Mouse (Mus musculus) kidney, embryonic 15.5 days (tissue): ENCODE results near the gene Unc13d. TPM values are rescaled to one million over a fixed set of nuclear protein-coding genes. Genes with fewer than 3 reads are reported as not detected.
"Not testable (repeated sequence)": the region's sequence is repeated elsewhere in the genome, so short reads cannot be mapped to it uniquely, and the experiment has no call there.

Experiments used
- ATAC-seq: fragments of 200-750 bp; cut with Nextera tagmentation; replicated peaks from 2 replicates; pipeline ENCODE4 v1.8.0; 2017; ENCODE audit warnings: moderate TSS enrichment; ENCODE audit not compliant: low FRiP score
- H3K27ac ChIP-seq: fragments of 300-500 bp; sonication (generic); 2 replicates; pipeline ENCODE4 v1.5.1; 2015; ENCODE audit warnings: mild to moderate bottlenecking, inconsistent platforms
- H3K27me3 ChIP-seq: fragments of 300-500 bp; sonication (generic); 2 replicates; pipeline ENCODE4 v1.6.1; 2015; ENCODE audit warnings: inconsistent platforms
- H3K36me3 ChIP-seq: fragments of 300-500 bp; sonication (generic); 2 replicates; pipeline ENCODE4 v1.6.1; 2015; ENCODE audit warnings: inconsistent platforms
- H3K4me1 ChIP-seq: fragments of 300-500 bp; sonication (generic); 2 replicates; pipeline ENCODE4 v1.6.1; 2015; ENCODE audit warnings: inconsistent platforms
- H3K4me2 ChIP-seq: fragments of 300-500 bp; sonication (generic); 2 replicates; pipeline ENCODE4 v1.6.1; 2015; ENCODE audit warnings: moderate library complexity, mild to moderate bottlenecking, inconsistent platforms
- H3K4me3 ChIP-seq: fragments of 300-500 bp; sonication (generic); replicated peaks from 2 replicates; pipeline ENCODE4 v1.5.1; 2015; ENCODE audit warnings: mild to moderate bottlenecking, inconsistent platforms
- H3K9ac ChIP-seq: fragments of 300-500 bp; sonication (generic); 2 replicates; pipeline ENCODE4 v1.6.1; 2015; ENCODE audit warnings: mild to moderate bottlenecking, inconsistent platforms
- H3K9me3 ChIP-seq: fragments of 300-500 bp; sonication (generic); replicated peaks from 2 replicates; pipeline ENCODE4 v1.6.1; 2016; ENCODE audit warnings: inconsistent platforms
- WGBS: fragments of 180-500 bp; shearing (Covaris S2); methylation state at CpG from one replicate; pipeline ENCODE4 v1.1.7; 2015; ENCODE audit warnings: mixed read lengths; 5-methylcytosine and 5-hydroxymethylcytosine counted together
- polyA plus RNA-seq: library from polyadenylated mRNA; unstranded; fragments of >200 nt; fragmentation: Nextera tagmentation; extraction: Ambion mirVana; gene quantifications from 2 replicates; pipeline ENCODE4 v1.2.1, GENCODE M21; 2015

Unc13d gene
- polyA plus RNA-seq, 1 experiment from 2014 or later, result 1.5 TPM

DNA sequence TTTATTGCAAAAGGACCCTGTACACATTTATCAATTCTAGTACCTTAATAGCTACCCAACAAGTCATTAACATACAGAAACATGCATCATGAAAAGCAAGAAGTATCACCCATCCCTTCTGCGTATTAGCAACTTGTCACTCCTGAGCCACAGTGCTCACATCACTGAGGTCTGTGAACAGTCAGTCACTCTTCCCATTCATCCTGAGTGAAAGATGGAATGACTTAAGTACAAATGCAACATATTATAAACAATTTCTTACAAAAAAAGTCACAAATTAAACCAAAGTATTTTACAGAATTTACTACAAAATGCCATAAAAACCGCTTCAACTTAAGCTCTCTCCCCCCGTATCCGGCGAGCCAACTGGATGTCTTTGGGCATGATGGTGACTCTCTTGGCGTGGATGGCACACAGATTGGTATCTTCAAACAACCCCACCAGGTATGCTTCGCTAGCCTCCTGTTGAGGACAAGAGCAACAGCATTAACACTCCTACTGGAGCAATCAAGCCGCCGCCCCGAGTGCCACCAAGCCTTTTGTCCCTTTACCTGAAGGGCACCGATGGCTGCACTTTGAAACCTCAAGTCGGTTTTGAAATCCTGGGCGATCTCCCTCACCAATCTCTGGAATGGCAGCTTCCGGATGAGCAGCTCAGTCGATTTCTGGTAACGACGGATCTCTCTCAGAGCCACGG, 54.5 kb downstream of the Unc13d start:
- WGBS, result 4% methylated on average over 18 of the region's 18 CpGs
- ATAC-seq, result not testable (repeated sequence)
- H3K4me3 ChIP-seq, result peak overlapping the region; percentile 97

DNA sequence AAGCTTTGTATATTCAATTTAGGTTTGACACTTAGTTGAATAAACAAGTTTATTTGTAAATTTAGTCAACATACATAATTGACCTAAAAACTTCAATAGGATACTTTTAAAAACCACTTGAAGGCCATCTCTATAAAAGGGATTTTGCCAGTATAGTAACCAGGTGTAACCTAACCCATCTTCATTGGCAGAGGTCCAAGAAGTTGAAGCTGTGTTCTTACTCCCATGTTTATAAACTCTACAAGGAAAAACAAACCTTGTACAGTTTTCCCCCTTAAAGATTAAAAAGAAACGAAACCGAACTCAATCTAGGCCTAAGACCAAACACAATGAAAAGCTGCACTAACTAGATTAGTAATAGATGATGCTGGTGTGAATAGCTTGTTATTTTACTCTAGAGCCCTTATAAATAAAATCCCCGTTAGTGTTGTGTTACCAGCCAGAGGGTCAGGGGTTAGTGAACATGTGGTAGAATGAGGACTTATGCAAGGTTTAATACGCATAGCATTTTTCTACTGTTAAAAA, 55.4 kb downstream of the Unc13d start:
- Histone ChIP-seq H3K4me1 (peaks cover 9% of the 10 kb centered on the region; the same call in 1 of the 2 replicates), H3K9ac (0 out of 2 replicates have a peak overlapping the region, but pooled peaks have one; percentile 3), H3K27ac (no peak overlapping the region), H3K4me3 (peak overlapping the region; percentile 97), H3K9me3 (no peaks in the 10 kb centered on the region), H3K4me2 (peak overlapping the region; percentile 53), H3K36me3 (peaks cover 15% of the 10 kb centered on the region), H3K27me3 (no peaks in the 10 kb centered on the region)
- no peak for ATAC-seq
- 58% methylated on average over 4 of the region's 4 CpGs for WGBS

More for the DNA sequence above, 54.5 kb downstream of the Unc13d start:
- peak overlapping the region; percentile 53 for H3K4me2 ChIP-seq
- not testable (repeated sequence) for H3K4me1 ChIP-seq, H3K27me3 ChIP-seq, H3K9me3 ChIP-seq
- H3K27ac ChIP-seq, result peak overlapping the region; percentile 100
- H3K9ac ChIP-seq, result peak overlapping the region; percentile 100
- peaks cover 15% of the 10 kb centered on the region for H3K36me3 ChIP-seq

DNA sequence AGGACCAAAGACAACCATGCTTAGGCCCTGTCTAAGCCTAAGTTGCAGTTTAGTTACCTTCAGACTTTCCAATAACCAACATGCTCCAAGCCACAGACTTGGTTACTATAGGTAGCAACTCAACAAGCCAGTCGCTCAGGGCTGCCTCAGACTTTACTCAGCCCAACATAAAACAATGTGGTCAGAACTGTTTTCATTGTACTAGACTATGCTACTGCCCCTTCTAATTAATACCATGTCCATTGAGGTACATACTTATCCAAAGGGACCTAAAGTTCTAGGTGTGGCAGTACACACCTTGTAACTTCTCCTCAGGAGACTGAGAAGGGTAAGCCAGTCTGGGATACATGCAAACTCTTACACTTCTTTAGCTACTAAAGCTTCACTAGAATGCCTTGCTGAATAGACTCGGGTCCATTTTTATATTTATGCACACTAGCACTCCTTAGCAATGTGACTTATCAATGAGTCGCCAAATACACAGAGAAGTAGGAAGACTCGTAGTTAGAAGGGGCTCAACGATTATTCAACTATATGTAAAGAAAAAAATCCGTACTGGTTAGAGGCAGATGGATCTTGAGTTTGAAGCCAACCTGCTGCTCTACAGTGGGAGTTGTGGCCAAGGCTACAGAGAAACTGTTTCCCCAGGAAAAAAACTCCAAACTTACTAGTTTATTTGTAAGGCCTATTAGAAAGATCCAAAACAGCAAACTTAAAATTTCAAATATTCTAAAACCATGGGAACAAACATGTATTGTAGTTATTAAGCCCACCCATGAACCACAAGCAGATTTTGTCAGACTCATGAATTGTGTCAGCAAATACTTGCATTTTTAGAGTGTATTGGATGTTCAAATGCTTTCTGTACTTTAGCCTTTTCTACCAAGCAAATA, 56.2 kb downstream of the Unc13d start:
- Histone ChIP-seq H3K4me1 (peaks cover 9% of the 10 kb centered on the region; the same call in 1 of the 2 replicates), H3K4me3 (peak overlapping the region; percentile 97), H3K27ac (peak overlapping the region; percentile 11; the same call in 1 of the 2 replicates), H3K27me3 (no peaks in the 10 kb centered on the region), H3K9me3 (no peaks in the 10 kb centered on the region), H3K9ac (no peak overlapping the region), H3K36me3 (peaks cover 15% of the 10 kb centered on the region), H3K4me2 (peak overlapping the region; percentile 53)
- WGBS, result 80% methylated on average over 6 of the region's 6 CpGs
- ATAC-seq, result no peak

DNA sequence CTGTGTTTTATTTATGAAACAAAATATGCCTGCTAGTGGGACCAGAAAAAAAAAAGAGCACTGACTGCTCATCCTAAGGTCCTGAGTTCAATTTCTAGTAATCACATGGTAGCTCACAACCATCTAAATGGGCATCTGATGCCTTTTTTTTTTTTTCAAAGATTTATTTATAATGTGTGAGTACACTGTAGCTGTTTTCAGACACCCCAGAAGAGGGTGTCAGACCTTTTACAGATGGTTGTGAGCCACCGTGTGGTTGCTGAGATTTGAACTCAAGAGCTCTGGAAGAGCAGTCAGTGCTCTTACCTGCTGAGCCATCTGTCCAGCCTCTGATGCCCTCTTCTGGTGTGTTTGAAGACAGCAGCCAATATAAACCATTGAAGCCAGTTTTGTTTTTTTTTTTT, 57.2 kb downstream of the Unc13d start:
- Histone ChIP-seq H3K9ac (no peak overlapping the region), H3K9me3 (no peaks in the 10 kb centered on the region), H3K4me1 (peaks cover 9% of the 10 kb centered on the region; the same call in 1 of the 2 replicates), H3K27ac (peak overlapping the region; percentile 45), H3K36me3 (peaks cover 15% of the 10 kb centered on the region), H3K4me2 (no peak overlapping the region), H3K4me3 (no peak overlapping the region), H3K27me3 (no peaks in the 10 kb centered on the region)
- no peak for ATAC-seq
- WGBS, result 50% methylated on average over 1 of the region's 1 CpGs

DNA sequence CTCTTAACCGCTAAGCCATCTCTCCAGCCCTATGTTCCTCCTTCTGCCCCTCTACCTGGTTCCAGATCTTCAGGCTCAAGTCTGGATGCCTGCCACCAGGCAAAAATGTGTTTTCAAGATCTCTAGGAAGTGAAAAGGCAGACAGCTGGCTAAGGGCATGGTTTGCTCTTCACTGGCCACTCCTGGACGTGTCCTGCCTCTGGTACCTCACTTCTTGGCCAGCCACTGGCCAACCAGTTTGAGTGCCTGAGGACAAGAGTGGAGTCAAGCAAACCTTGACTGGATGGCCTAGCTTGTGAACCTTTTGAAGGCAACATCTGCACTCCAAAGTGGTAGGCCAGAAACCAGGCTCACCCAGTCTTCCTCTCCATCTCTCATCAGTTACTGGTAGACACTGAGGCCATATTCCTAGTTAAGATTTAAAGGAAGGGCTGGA, 57.8 kb downstream of the Unc13d start:
- no peak for ATAC-seq
- no peak overlapping the region for H3K9ac ChIP-seq

DNA sequence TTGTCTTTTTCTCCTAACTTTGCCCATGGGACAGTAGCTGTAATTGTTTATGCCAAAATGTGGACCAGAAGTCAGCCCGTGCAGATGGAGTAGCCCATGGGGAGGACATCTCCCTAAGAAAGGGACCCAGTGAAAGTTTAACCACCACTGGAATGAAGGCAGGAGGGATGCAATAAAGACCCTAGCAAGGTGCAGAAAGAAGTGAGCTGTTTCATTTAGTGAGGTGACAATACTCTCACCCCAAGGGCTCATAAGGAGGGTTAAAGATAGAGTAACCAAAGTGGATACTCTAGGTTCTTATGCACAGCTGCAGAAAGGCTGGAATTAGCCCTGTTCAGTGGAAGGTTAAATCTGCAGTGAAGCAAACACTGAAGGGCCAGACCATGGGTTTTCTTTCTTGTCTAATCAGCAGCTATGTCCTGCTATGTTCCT, 58.4 kb downstream of the Unc13d start:
- no peak for ATAC-seq
- peak overlapping the region; percentile 10; the same call in 1 of the 2 replicates for H3K27ac ChIP-seq
- peaks cover 15% of the 10 kb centered on the region for H3K36me3 ChIP-seq
- H3K4me2 ChIP-seq, result no peak overlapping the region
- H3K9ac ChIP-seq, result no peak overlapping the region
- H3K4me1 ChIP-seq, result peaks cover 9% of the 10 kb centered on the region; the same call in 1 of the 2 replicates
- WGBS, result 30% methylated on average over 1 of the region's 1 CpGs
- no peaks in the 10 kb centered on the region for H3K27me3 ChIP-seq
- no peaks in the 10 kb centered on the region for H3K9me3 ChIP-seq
- no peak overlapping the region for H3K4me3 ChIP-seq

More for the DNA sequence above, 57.8 kb downstream of the Unc13d start:
- no peaks in the 10 kb centered on the region for H3K27me3 ChIP-seq
- H3K9me3 ChIP-seq, result no peaks in the 10 kb centered on the region
- no peak overlapping the region for H3K4me3 ChIP-seq
- no peak overlapping the region for H3K4me2 ChIP-seq
- peak overlapping the region; percentile 45 for H3K27ac ChIP-seq
- peaks cover 15% of the 10 kb centered on the region for H3K36me3 ChIP-seq
- peaks cover 9% of the 10 kb centered on the region; the same call in 1 of the 2 replicates for H3K4me1 ChIP-seq
- WGBS, result 77% methylated on average over 2 of the region's 2 CpGs

DNA sequence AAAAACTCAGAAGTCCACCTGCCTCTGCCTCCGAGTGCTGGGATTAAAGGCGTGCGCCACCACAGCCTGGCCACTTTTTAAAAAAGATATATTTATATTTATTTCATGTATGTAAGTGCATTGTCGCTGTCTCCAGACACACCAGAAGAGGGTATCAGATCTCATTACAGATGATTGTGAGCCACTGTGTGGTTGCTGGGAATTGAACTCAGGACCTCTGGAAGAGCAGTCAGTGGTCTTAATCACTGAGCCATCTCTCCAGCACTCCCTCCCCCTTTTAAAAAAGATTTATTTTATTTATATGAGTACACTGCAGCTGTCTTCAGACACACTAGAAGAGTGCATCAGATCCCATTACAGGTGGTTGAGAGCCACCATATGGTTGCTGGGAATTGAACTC, 58.9 kb downstream of the Unc13d start:
- H3K4me3 ChIP-seq, ATAC-seq: not testable (repeated sequence)

DNA sequence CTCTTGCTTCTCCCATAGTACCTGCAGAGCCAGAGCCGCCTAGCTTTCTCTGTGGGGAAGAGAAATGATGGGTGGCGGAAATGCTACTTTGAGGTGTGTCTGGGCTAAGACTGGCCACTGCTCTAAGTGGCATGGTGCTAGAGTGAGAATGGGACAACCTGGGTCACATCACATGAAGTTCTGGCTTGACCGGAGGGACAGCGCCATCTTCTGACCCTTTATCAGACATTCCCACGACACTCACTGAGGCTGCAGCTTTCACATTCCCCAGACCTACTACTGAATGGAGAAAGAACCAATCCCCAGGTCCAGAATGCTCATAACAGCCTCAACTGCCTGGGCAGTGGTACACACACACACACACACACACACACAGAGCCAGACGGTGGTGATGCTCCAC, 59.7 kb downstream of the Unc13d start:
- Histone ChIP-seq H3K9ac (no peak overlapping the region), H3K4me1 (peaks cover 10% of the 10 kb centered on the region), H3K36me3 (peaks cover 15% of the 10 kb centered on the region), H3K27me3 (no peaks in the 10 kb centered on the region), H3K27ac (no peak overlapping the region), H3K4me2 (no peak overlapping the region), H3K9me3 (no peaks in the 10 kb centered on the region), H3K4me3 (no peak overlapping the region; the same call in 1 of the 2 replicates)
- 35% methylated on average over 6 of the region's 6 CpGs for WGBS
- peak; percentile 16; the same call in 1 of the 2 replicates for ATAC-seq

More for the DNA sequence above, 58.9 kb downstream of the Unc13d start:
- not testable (repeated sequence) for H3K27ac ChIP-seq, H3K4me1 ChIP-seq, H3K4me2 ChIP-seq, H3K9ac ChIP-seq, H3K9me3 ChIP-seq, H3K27me3 ChIP-seq
- WGBS, result 85% methylated on average over 4 of the region's 4 CpGs
- H3K36me3 ChIP-seq, result peaks cover 15% of the 10 kb centered on the region

DNA sequence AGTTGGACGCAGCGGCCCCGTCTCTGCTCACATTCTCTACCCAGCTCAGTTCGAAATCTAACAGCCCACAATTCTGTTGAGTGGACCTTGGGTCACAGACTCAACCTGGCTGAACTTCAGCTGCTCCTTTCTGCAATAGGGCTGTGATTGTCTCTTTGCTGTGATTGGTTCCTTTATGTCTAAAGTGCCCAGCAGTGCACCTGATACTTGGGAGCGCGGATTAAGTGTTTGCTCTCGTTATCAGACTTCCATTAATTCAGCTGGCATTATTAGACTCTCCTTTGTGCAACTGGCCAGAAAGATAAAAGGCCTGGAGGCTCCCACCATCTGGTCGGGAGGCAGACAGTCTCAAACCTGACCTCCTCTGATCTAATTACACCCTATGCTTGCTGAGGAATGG, 62.9 kb downstream of the Unc13d start:
- WGBS, result 60% methylated on average over 8 of the region's 8 CpGs
- no peak for ATAC-seq
- H3K4me1 ChIP-seq, result peaks cover 20% of the 10 kb centered on the region
- no peaks in the 10 kb centered on the region for H3K9me3 ChIP-seq
- H3K4me2 ChIP-seq, result no peak overlapping the region
- H3K9ac ChIP-seq, result no peak overlapping the region
- peaks cover 8% of the 10 kb centered on the region; the same call in 1 of the 2 replicates for H3K36me3 ChIP-seq
- H3K27me3 ChIP-seq, result no peaks in the 10 kb centered on the region
- H3K27ac ChIP-seq, result peak overlapping the region; percentile 9; the same call in 1 of the 2 replicates
- H3K4me3 ChIP-seq, result no peak overlapping the region

DNA sequence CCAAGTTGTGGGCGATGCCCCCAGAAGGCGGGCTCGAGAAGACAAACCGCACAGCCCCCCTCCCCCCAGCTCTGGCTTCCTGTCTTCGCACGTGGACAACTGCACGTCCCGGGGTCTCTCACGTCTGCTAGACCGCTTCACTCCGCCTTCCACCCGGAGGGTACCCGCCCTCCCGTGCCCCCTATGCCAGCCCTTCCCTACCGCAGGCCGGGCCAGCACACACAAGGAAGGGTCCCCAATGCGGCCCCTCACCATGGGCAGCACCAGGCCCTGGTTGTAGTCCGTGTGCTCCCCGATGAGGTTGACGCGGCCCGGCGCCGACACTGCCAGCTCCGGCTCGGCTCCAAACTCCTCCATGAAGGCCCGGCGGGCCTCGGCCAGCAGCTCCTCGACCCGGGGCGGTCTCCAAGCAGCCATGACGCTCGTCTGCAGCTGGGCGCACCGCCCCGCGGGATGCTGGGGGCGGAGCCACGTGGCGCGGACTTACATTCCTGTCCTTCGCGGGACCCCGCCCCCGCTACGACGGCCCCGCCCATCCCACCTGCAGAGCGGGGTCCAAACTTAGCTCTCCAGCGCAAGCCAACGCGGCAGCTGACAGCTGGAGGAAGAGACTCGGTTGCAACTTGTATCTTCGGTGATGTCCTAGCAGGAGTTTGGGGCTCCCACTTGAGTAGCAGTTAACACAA, 65.4 kb downstream of the Unc13d start, which contains the start of gene Galk1:
Gene Galk1 (minus strand): TSS at position 458 of the 686 bp plus-strand sequence.
- WGBS, result under 1% methylated on average over 55 of the region's 55 CpGs
- Histone ChIP-seq H3K27me3 (no peaks in the 10 kb centered on the region), H3K4me2 (peak within 1 kb of the TSS; percentile 88), H3K27ac (peak within 1 kb of the TSS; percentile 97), H3K4me3 (peak within 1 kb of the TSS; percentile 78), H3K9me3 (no peaks in the 10 kb centered on the region), H3K9ac (peak within 1 kb of the TSS; percentile 84), H3K36me3 (peaks cover 30% of the 10 kb centered on the region), H3K4me1 (peaks cover 20% of the 10 kb centered on the region)
- ATAC-seq, result peak; percentile 93
